Mouse (Mus musculus) bone marrow macrophage, adult 2 months (primary cell): ENCODE data around the gene Arhgap21. TPM values are rescaled to one million over a fixed set of nuclear protein-coding genes. Genes with fewer than 3 reads are reported as not detected.
A peak's percentile ranks its signal among the peaks of the same experiment; 100 is the strongest.

Experiments
- H3K27ac ChIP-seq: 2 replicates; pipeline ENCODE4 v1.5.1; 2012; ENCODE audit warnings: low read depth, low read length; ENCODE audit not compliant: insufficient read depth
- H3K4me1 ChIP-seq: 2 replicates; pipeline ENCODE4 v1.6.1; 2012; ENCODE audit warnings: low read length; ENCODE audit not compliant: control insufficient read depth, insufficient read depth
- H3K4me3 ChIP-seq: 2 replicates; pipeline ENCODE4 v1.5.1; 2012; ENCODE audit warnings: mild to moderate bottlenecking, low read length, moderate library complexity; ENCODE audit not compliant: insufficient read depth
- CTCF ChIP-seq: IDR thresholded peaks from 2 replicates; pipeline ENCODE4 v1.5.1; 2012; ENCODE audit warnings: low read depth, mild to moderate bottlenecking, low read length, moderate library complexity
- POLR2A ChIP-seq: IDR thresholded peaks from 2 replicates; pipeline ENCODE4 v1.6.1; 2012; ENCODE audit warnings: mild to moderate bottlenecking, low read depth, low read length, borderline replicate concordance
- polyA plus RNA-seq: library from polyadenylated mRNA; stranded (reverse); fragments of >200 nt; gene quantifications from 2 replicates; pipeline ENCODE4 v1.2.4, GENCODE M21; 2012; ENCODE audit not compliant: missing spikeins, insufficient read depth, insufficient read length

Gene Arhgap21
- polyA plus RNA-seq, 1 experiment, result 22.7 TPM

GRCm38 (mm10) chr2:20990056-20990455 is 21.4 kb upstream of the Arhgap21 start:
- TF ChIP-seq POLR2A (no peak), CTCF (no peak)
- Histone ChIP-seq H3K4me3 (no peak overlapping the region), H3K4me1 (peaks cover 6% of the 10 kb centered on the region; the same call in 1 of the 2 replicates), H3K27ac (no peak overlapping the region)

GRCm38 (mm10) chr2:20987822-20988221 is 19.1 kb upstream of the Arhgap21 start:
- Histone ChIP-seq H3K27ac (no peak overlapping the region), H3K4me3 (no peak overlapping the region), H3K4me1 (peaks cover 4% of the 10 kb centered on the region; the same call in 1 of the 2 replicates)
- TF ChIP-seq CTCF (no peak), POLR2A (no peak)

GRCm38 (mm10) chr2:20978726-20979125 is 10.0 kb upstream of the Arhgap21 start:
- Histone ChIP-seq H3K4me1 (peaks cover 10% of the 10 kb centered on the region), H3K27ac (no peak overlapping the region), H3K4me3 (no peak overlapping the region)
- no peak for TF ChIP-seq CTCF

GRCm38 (mm10) chr2:20977051-20977450 is 8.4 kb upstream of the Arhgap21 start:
- no peak overlapping the region for H3K4me3 ChIP-seq
- H3K4me1 ChIP-seq, result peaks cover 10% of the 10 kb centered on the region
- TF ChIP-seq POLR2A (no peak), CTCF (no peak)
- H3K27ac ChIP-seq, result no peak overlapping the region

- Histone ChIP-seq H3K4me1 (peaks cover 7% of the 10 kb centered on the region), H3K4me3 (no peak overlapping the region), H3K27ac (no peak overlapping the region)
- TF ChIP-seq CTCF, result no peak
- no peak for TF ChIP-seq POLR2A
Measured at GRCm38 (mm10) chr2:20973513-20973912, 4.8 kb upstream of the Arhgap21 start.

- H3K4me3 ChIP-seq, result no peak overlapping the region
- TF ChIP-seq POLR2A, result no peak
- no peak for TF ChIP-seq CTCF
- no peak overlapping the region for H3K27ac ChIP-seq
- peaks cover 7% of the 10 kb centered on the region for H3K4me1 ChIP-seq
Measured at GRCm38 (mm10) chr2:20972180-20972579, 3.5 kb upstream of the Arhgap21 start.

- Histone ChIP-seq H3K27ac (no peak overlapping the region), H3K4me3 (no peak overlapping the region), H3K4me1 (peaks cover 10% of the 10 kb centered on the region)
- TF ChIP-seq CTCF, result no peak
- TF ChIP-seq POLR2A, result no peak
Measured at GRCm38 (mm10) chr2:20971628-20972027, 2.9 kb upstream of the Arhgap21 start.

- TF ChIP-seq CTCF (no peak), POLR2A (0 out of 2 replicates have a peak, but pooled peaks have one; percentile 29)
- H3K27ac ChIP-seq, result peak overlapping the region; percentile 73
Measured at GRCm38 (mm10) chr2:20969201-20970200, 820 bp upstream of the Arhgap21 start.

GRCm38 (mm10) chr2:20967646-20968351 is 882 bp downstream of the Arhgap21 start:
- no peak for TF ChIP-seq POLR2A
- TF ChIP-seq CTCF, result 0 out of 2 replicates have a peak, but pooled peaks have one; percentile 6
- Histone ChIP-seq H3K27ac (peak overlapping the region; percentile 73), H3K4me3 (peak overlapping the region; percentile 75), H3K4me1 (peaks cover 17% of the 10 kb centered on the region)

More at GRCm38 (mm10) chr2:20969201-20970200, 820 bp upstream of the Arhgap21 start:
- Histone ChIP-seq H3K4me3 (peak overlapping the region; percentile 75), H3K4me1 (peaks cover 12% of the 10 kb centered on the region)

- peak overlapping the region; percentile 73; the same call in 1 of the 2 replicates for H3K27ac ChIP-seq
- H3K4me1 ChIP-seq, result peaks cover 22% of the 10 kb centered on the region
Measured at GRCm38 (mm10) chr2:20967101-20967645, 1.5 kb downstream of the Arhgap21 start.

More at GRCm38 (mm10) chr2:20967101-20967645, 1.5 kb downstream of the Arhgap21 start:
- no peak for TF ChIP-seq POLR2A
- no peak for TF ChIP-seq CTCF
- H3K4me3 ChIP-seq, result peak overlapping the region; percentile 75
